Mouse (Mus musculus): Measurements from ENCODE around the gene Lilra6.

DNA sequence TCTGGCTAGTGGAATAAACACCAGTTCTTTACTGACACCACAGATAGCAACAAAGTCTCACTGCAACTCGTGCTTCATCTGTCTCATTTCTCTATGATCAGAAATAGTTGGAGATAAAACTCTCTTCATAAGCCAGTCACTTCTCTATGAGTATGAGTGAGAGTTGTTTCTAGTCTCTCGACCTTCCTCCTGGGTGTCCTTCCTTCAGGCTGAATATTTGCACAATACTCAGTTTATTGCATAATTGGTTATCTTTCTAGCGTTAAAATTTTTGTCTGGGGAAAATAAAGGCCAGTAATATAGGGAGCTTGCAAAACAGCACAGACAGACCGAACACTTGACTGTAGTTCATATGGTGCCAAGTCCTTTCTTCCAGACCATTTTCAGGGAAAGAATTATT, 30.8 kb upstream of the Lilra6 start:
- TF ChIP-seq CTCF (IDR thresholded peaks at IDR 0.05; ENCODE audit: low read depth, low read length): no peak
- no peak for TF ChIP-seq POLR2A (IDR thresholded peaks at IDR 0.05; ENCODE audit: extremely low read depth, insufficient read depth, low read length)
